Mouse (Mus musculus) right cerebral cortex, postnatal 4 days (tissue): Measurements from ENCODE around the gene Pgm5.
"Not testable (repeated sequence)": the region's sequence is repeated elsewhere in the genome, so short reads cannot be mapped to it uniquely, and the experiment has no call there.

Experiments used
- DNase-seq: peaks from one replicate; pipeline ENCODE4 v3.0.0-alpha.2; 2022

Pgm5 gene

GRCm38 (mm10) chr19:24861612-24862451 is at the start of gene Pgm5:
Gene Pgm5, minus strand, starts transcription at chr19:24861855.
- no peak for DNase-seq

GRCm38 (mm10) chr19:24908385-24909155 is 46.9 kb upstream of the Pgm5 start:
- no peak for DNase-seq

GRCm38 (mm10) chr19:24907655-24908054 is 46.0 kb upstream of the Pgm5 start:
- no peak for DNase-seq

- DNase-seq: no peak
These were observed 41.2 kb upstream of the Pgm5 start for GRCm38 (mm10) chr19:24902821-24903220.

- no peak for DNase-seq
These were observed 40.6 kb upstream of the Pgm5 start for GRCm38 (mm10) chr19:24902256-24902655.

- no peak for DNase-seq
These were observed 40.0 kb upstream of the Pgm5 start for GRCm38 (mm10) chr19:24901666-24902065.

GRCm38 (mm10) chr19:24900581-24901220 is 39.0 kb upstream of the Pgm5 start, which contains the start of gene Foxd4:
Gene Foxd4, minus strand, starts transcription at chr19:24901197.
- DNase-seq: no peak

GRCm38 (mm10) chr19:24899578-24900544 is 38.2 kb upstream of the Pgm5 start:
- DNase-seq: peak; percentile 21

GRCm38 (mm10) chr19:24898737-24899577 is 37.3 kb upstream of the Pgm5 start:
- peak; percentile 15 for DNase-seq

- DNase-seq: no peak
These were observed 36.5 kb upstream of the Pgm5 start for GRCm38 (mm10) chr19:24897896-24898736.

GRCm38 (mm10) chr19:24897006-24897895 is 35.6 kb upstream of the Pgm5 start:
- peak; percentile 23 for DNase-seq

GRCm38 (mm10) chr19:24896536-24896935 is 34.9 kb upstream of the Pgm5 start:
- no peak for DNase-seq

GRCm38 (mm10) chr19:24886888-24887287 is 25.2 kb upstream of the Pgm5 start:
- no peak for DNase-seq

GRCm38 (mm10) chr19:24885504-24885903 is 23.8 kb upstream of the Pgm5 start:
- peak; percentile 29 for DNase-seq

- no peak for DNase-seq
These were observed 19.6 kb upstream of the Pgm5 start for GRCm38 (mm10) chr19:24881237-24881636.

- DNase-seq: not testable (repeated sequence)
These were observed 13.6 kb upstream of the Pgm5 start, which contains the start of gene Gm10053 for GRCm38 (mm10) chr19:24875129-24875870. Gene Gm10053, plus strand, starts transcription at chr19:24875686.

GRCm38 (mm10) chr19:24873873-24874272 is 12.2 kb upstream of the Pgm5 start:
- DNase-seq: no peak

GRCm38 (mm10) chr19:24871037-24871635 is 9.5 kb upstream of the Pgm5 start:
- DNase-seq: peak; percentile 79
